Mouse (Mus musculus) liver, embryonic 12.5 days (tissue): ENCODE measurements at regions not wholly inside any gene's neighbourhood (a gene's known extent, or its start where the extent isn't known, plus 50 kb on each side); places are given as distances from the start of the nearest gene placed in this dataset.

Source experiments
- ATAC-seq: fragments of 200-750 bp; cut with Nextera tagmentation; 2 replicates; pipeline ENCODE4 v1.8.0; 2017; ENCODE audit warnings: moderate number of reproducible peaks, mild to moderate bottlenecking, moderate library complexity
- H3K27ac ChIP-seq: fragments of 300-500 bp; sonication (generic); 2 replicates; pipeline ENCODE4 v1.5.1; 2016; ENCODE audit warnings: mild to moderate bottlenecking
- H3K27me3 ChIP-seq: fragments of 300-500 bp; sonication (generic); replicated peaks from 2 replicates; pipeline ENCODE4 v1.6.1; 2016; ENCODE audit warnings: mild to moderate bottlenecking, moderate library complexity
- H3K36me3 ChIP-seq: fragments of 300-500 bp; sonication (generic); 2 replicates; pipeline ENCODE4 v1.6.1; 2016; ENCODE audit warnings: mild to moderate bottlenecking, moderate library complexity
- H3K4me1 ChIP-seq: fragments of 300-500 bp; sonication (generic); 2 replicates; pipeline ENCODE4 v1.6.1; 2016
- H3K4me2 ChIP-seq: fragments of 300-500 bp; sonication (generic); 2 replicates; pipeline ENCODE4 v1.6.1; 2016; ENCODE audit warnings: mild to moderate bottlenecking, moderate library complexity
- H3K4me3 ChIP-seq: fragments of 300-500 bp; sonication (generic); 2 replicates; pipeline ENCODE4 v1.5.1; 2016; ENCODE audit warnings: mild to moderate bottlenecking, moderate library complexity
- H3K9ac ChIP-seq: fragments of 300-500 bp; sonication (generic); 2 replicates; pipeline ENCODE4 v1.6.1; 2016; ENCODE audit warnings: mild to moderate bottlenecking, moderate library complexity
- H3K9me3 ChIP-seq: fragments of 300-500 bp; sonication (generic); replicated peaks from 2 replicates; pipeline ENCODE4 v1.6.1; 2016; ENCODE audit warnings: mild to moderate bottlenecking, moderate library complexity
- WGBS: fragments of 180-500 bp; shearing (Covaris S2); methylation state at CpG from one replicate; pipeline ENCODE4 v1.1.7; 2016; ENCODE audit not compliant: insufficient replicate concordance; 5-methylcytosine and 5-hydroxymethylcytosine counted together

GRCm38 (mm10) chr3:21325329-21325896 is 751.0 kb upstream of the Tbl1xr1 start:
- H3K9ac ChIP-seq = no peak overlapping the region
- ATAC-seq = no peak
- H3K4me2 ChIP-seq = no peak overlapping the region
- WGBS = 52% methylated on average over 4 of the region's 4 CpGs
- H3K4me1 ChIP-seq = no peaks in the 10 kb centered on the region
- H3K36me3 ChIP-seq = no peaks in the 10 kb centered on the region
- H3K27ac ChIP-seq = no peak overlapping the region
- no peaks in the 10 kb centered on the region for H3K9me3 ChIP-seq
- H3K27me3 ChIP-seq = no peaks in the 10 kb centered on the region
- no peak overlapping the region for H3K4me3 ChIP-seq

- Histone ChIP-seq H3K4me1 (no peaks in the 10 kb centered on the region), H3K4me2 (no peak overlapping the region), H3K9ac (no peak overlapping the region), H3K27me3 (no peaks in the 10 kb centered on the region), H3K36me3 (no peaks in the 10 kb centered on the region), H3K27ac (no peak overlapping the region), H3K4me3 (no peak overlapping the region), H3K9me3 (no peaks in the 10 kb centered on the region)
- no peak for ATAC-seq
Measured at GRCm38 (mm10) chr3:21341916-21342315, 734.5 kb upstream of the Tbl1xr1 start.

- no peak overlapping the region for H3K4me3 ChIP-seq
- no peak for ATAC-seq
- no peaks in the 10 kb centered on the region for H3K4me1 ChIP-seq
- no peak overlapping the region for H3K27ac ChIP-seq
- H3K4me2 ChIP-seq = no peak overlapping the region
- no peak overlapping the region for H3K9ac ChIP-seq
- no peaks in the 10 kb centered on the region for H3K27me3 ChIP-seq
- WGBS = 73% methylated on average over 1 of the region's 1 CpGs
- no peaks in the 10 kb centered on the region for H3K9me3 ChIP-seq
- H3K36me3 ChIP-seq = no peaks in the 10 kb centered on the region
Measured at GRCm38 (mm10) chr3:21343095-21343494, 733.4 kb upstream of the Tbl1xr1 start.

GRCm38 (mm10) chr3:21349421-21349820 is 727.0 kb upstream of the Tbl1xr1 start:
- Histone ChIP-seq H3K9ac (no peak overlapping the region), H3K4me1 (no peaks in the 10 kb centered on the region), H3K4me3 (no peak overlapping the region), H3K4me2 (no peak overlapping the region), H3K27ac (no peak overlapping the region), H3K27me3 (no peaks in the 10 kb centered on the region), H3K36me3 (no peaks in the 10 kb centered on the region), H3K9me3 (no peaks in the 10 kb centered on the region)
- WGBS = 61% methylated on average over 3 of the region's 3 CpGs
- no peak for ATAC-seq

GRCm38 (mm10) chr3:21356150-21356549 is 720.3 kb upstream of the Tbl1xr1 start:
- Histone ChIP-seq H3K27me3 (no peaks in the 10 kb centered on the region), H3K36me3 (no peaks in the 10 kb centered on the region), H3K9me3 (no peaks in the 10 kb centered on the region), H3K4me2 (no peak overlapping the region), H3K9ac (no peak overlapping the region), H3K27ac (no peak overlapping the region), H3K4me3 (no peak overlapping the region), H3K4me1 (no peaks in the 10 kb centered on the region)
- 67% methylated on average over 3 of the region's 3 CpGs for WGBS
- ATAC-seq = no peak

GRCm38 (mm10) chr3:21356831-21357712 is 719.4 kb upstream of the Tbl1xr1 start:
- no peak overlapping the region for H3K27ac ChIP-seq
- no peaks in the 10 kb centered on the region for H3K9me3 ChIP-seq
- H3K9ac ChIP-seq = no peak overlapping the region
- 60% methylated on average over 6 of the region's 6 CpGs for WGBS
- H3K27me3 ChIP-seq = no peaks in the 10 kb centered on the region
- ATAC-seq = no peak
- no peak overlapping the region for H3K4me2 ChIP-seq
- H3K36me3 ChIP-seq = no peaks in the 10 kb centered on the region
- no peak overlapping the region for H3K4me3 ChIP-seq
- H3K4me1 ChIP-seq = no peaks in the 10 kb centered on the region

GRCm38 (mm10) chr3:21358068-21358467 is 718.4 kb upstream of the Tbl1xr1 start:
- no peaks in the 10 kb centered on the region for H3K27me3 ChIP-seq
- H3K36me3 ChIP-seq = no peaks in the 10 kb centered on the region
- no peak for ATAC-seq
- H3K4me2 ChIP-seq = no peak overlapping the region
- H3K4me3 ChIP-seq = no peak overlapping the region
- H3K27ac ChIP-seq = no peak overlapping the region
- WGBS = 80% methylated on average over 6 of the region's 6 CpGs
- no peaks in the 10 kb centered on the region for H3K4me1 ChIP-seq
- H3K9ac ChIP-seq = no peak overlapping the region
- no peaks in the 10 kb centered on the region for H3K9me3 ChIP-seq

GRCm38 (mm10) chr3:21361069-21361468 is 715.4 kb upstream of the Tbl1xr1 start:
- ATAC-seq = no peak
- H3K9ac ChIP-seq = no peak overlapping the region
- H3K9me3 ChIP-seq = no peaks in the 10 kb centered on the region
- 66% methylated on average over 3 of the region's 3 CpGs for WGBS
- H3K4me1 ChIP-seq = no peaks in the 10 kb centered on the region
- H3K27me3 ChIP-seq = no peaks in the 10 kb centered on the region
- no peak overlapping the region for H3K27ac ChIP-seq
- no peaks in the 10 kb centered on the region for H3K36me3 ChIP-seq
- no peak overlapping the region for H3K4me3 ChIP-seq
- H3K4me2 ChIP-seq = no peak overlapping the region

- Histone ChIP-seq H3K9me3 (no peaks in the 10 kb centered on the region), H3K4me1 (no peaks in the 10 kb centered on the region), H3K27ac (no peak overlapping the region), H3K4me2 (no peak overlapping the region), H3K27me3 (no peaks in the 10 kb centered on the region), H3K9ac (no peak overlapping the region), H3K4me3 (no peak overlapping the region), H3K36me3 (no peaks in the 10 kb centered on the region)
- ATAC-seq = no peak
- 78% methylated on average over 2 of the region's 2 CpGs for WGBS
Measured at GRCm38 (mm10) chr3:21379816-21380215, 696.6 kb upstream of the Tbl1xr1 start.

GRCm38 (mm10) chr3:21381072-21381471 is 695.4 kb upstream of the Tbl1xr1 start:
- ATAC-seq = no peak
- no peaks in the 10 kb centered on the region for H3K9me3 ChIP-seq

GRCm38 (mm10) chr3:21403551-21403950 is 672.9 kb upstream of the Tbl1xr1 start:
- Histone ChIP-seq H3K4me2 (no peak overlapping the region), H3K9me3 (no peaks in the 10 kb centered on the region), H3K27ac (no peak overlapping the region), H3K4me1 (no peaks in the 10 kb centered on the region), H3K27me3 (no peaks in the 10 kb centered on the region), H3K4me3 (no peak overlapping the region), H3K36me3 (no peaks in the 10 kb centered on the region), H3K9ac (no peak overlapping the region)
- ATAC-seq = no peak
- WGBS = 68% methylated on average over 2 of the region's 2 CpGs

More at GRCm38 (mm10) chr3:21381072-21381471, 695.4 kb upstream of the Tbl1xr1 start:
- Histone ChIP-seq H3K36me3 (no peaks in the 10 kb centered on the region), H3K4me1 (no peaks in the 10 kb centered on the region), H3K4me2 (no peak overlapping the region), H3K27ac (no peak overlapping the region), H3K27me3 (no peaks in the 10 kb centered on the region), H3K4me3 (no peak overlapping the region), H3K9ac (no peak overlapping the region)
- 48% methylated on average over 3 of the region's 3 CpGs for WGBS

- no peak overlapping the region for H3K27ac ChIP-seq
Measured at GRCm38 (mm10) chr3:21404058-21404457, 672.4 kb upstream of the Tbl1xr1 start.

More at GRCm38 (mm10) chr3:21404058-21404457, 672.4 kb upstream of the Tbl1xr1 start:
- H3K4me3 ChIP-seq = no peak overlapping the region
- ATAC-seq = no peak
- H3K36me3 ChIP-seq = no peaks in the 10 kb centered on the region
- H3K4me2 ChIP-seq = no peak overlapping the region
- no peaks in the 10 kb centered on the region for H3K27me3 ChIP-seq
- 52% methylated on average over 3 of the region's 3 CpGs for WGBS
- no peaks in the 10 kb centered on the region for H3K4me1 ChIP-seq
- H3K9me3 ChIP-seq = no peaks in the 10 kb centered on the region
- H3K9ac ChIP-seq = no peak overlapping the region
